Mouse (Mus musculus): ENCODE data around the gene Sord.

DNA sequence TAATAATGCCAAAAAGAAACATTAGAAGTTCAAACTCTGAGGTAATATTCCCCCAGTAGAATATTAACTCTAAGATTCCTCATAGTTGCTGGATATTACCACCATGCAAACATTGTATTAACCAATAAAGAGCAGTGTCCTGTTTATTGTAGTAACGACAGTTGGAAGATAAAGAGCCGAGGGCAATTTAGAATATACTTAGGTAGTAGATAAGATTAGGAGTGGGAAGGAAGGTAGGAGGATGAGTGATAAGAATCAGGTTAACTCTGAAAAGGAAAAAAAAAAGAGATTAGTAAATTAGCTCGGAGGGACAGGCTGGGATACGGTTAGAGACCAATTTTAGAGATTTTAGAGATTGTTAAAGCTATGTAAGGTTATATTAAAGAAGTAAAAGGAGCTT, 13.2 kb upstream of the Sord start:
- TF ChIP-seq POLR2A (IDR thresholded peaks at IDR 0.05; ENCODE audit: extremely low read depth, insufficient read depth, low read length) = no peak
- no peak for TF ChIP-seq CTCF (IDR thresholded peaks at IDR 0.05; ENCODE audit: low read depth, low read length)

Measured in liver, adult 2 months (tissue).